Mouse (Mus musculus): Measurements from ENCODE around the gene Adprhl1. TPM values are rescaled to one million over a fixed set of nuclear protein-coding genes. Genes with fewer than 3 reads are reported as not detected.

Gene Adprhl1
- polyA plus RNA-seq, 1 experiment, result 0.11 TPM

- Histone ChIP-seq H3K4me3 (replicated peaks) (no peak overlapping the region), H3K4me1 (peaks cover 14% of the 10 kb centered on the region), H3K9me3 (no peaks in the 10 kb centered on the region), H3K36me3 (replicated peaks; ENCODE audit: low read length) (no peaks in the 10 kb centered on the region), H3K27me3 (replicated peaks) (peaks cover 72% of the 10 kb centered on the region)
- TF ChIP-seq FLI1 (IDR thresholded peaks at IDR 0.05; ENCODE audit: low read length), result no peak
- no peak for TF ChIP-seq GATA1 (IDR thresholded peaks at IDR 0.05; ENCODE audit: borderline replicate concordance, low read length)
These were observed 19.2 kb downstream of the Adprhl1 start for GRCm38 (mm10) chr8:13234803-13235202.

GRCm38 (mm10) chr8:13230471-13230870 lies 23.5 kb downstream of the Adprhl1 start:
- TF ChIP-seq GATA1 (IDR thresholded peaks at IDR 0.05; ENCODE audit: borderline replicate concordance, low read length) (no peak), FLI1 (IDR thresholded peaks at IDR 0.05; ENCODE audit: low read length) (no peak)
- H3K36me3 ChIP-seq (replicated peaks; ENCODE audit: low read length), result no peaks in the 10 kb centered on the region
- no peaks in the 10 kb centered on the region for H3K9me3 ChIP-seq
- H3K27me3 ChIP-seq (replicated peaks), result peaks cover 91% of the 10 kb centered on the region
- H3K4me3 ChIP-seq (replicated peaks), result no peak overlapping the region
- H3K4me1 ChIP-seq, result peaks cover 29% of the 10 kb centered on the region

GRCm38 (mm10) chr8:13229802-13230201 lies 24.2 kb downstream of the Adprhl1 start:
- H3K36me3 ChIP-seq (replicated peaks; ENCODE audit: low read length), result no peaks in the 10 kb centered on the region
- no peaks in the 10 kb centered on the region for H3K9me3 ChIP-seq
- peaks cover 91% of the 10 kb centered on the region for H3K27me3 ChIP-seq (replicated peaks)
- TF ChIP-seq FLI1 (IDR thresholded peaks at IDR 0.05; ENCODE audit: low read length), result no peak
- no peak for TF ChIP-seq GATA1 (IDR thresholded peaks at IDR 0.05; ENCODE audit: borderline replicate concordance, low read length)
- H3K4me1 ChIP-seq, result peaks cover 29% of the 10 kb centered on the region
- H3K4me3 ChIP-seq (replicated peaks), result no peak overlapping the region

- no peaks in the 10 kb centered on the region for H3K36me3 ChIP-seq (replicated peaks; ENCODE audit: low read length)
- H3K27me3 ChIP-seq (replicated peaks), result peaks cover 92% of the 10 kb centered on the region
- no peak overlapping the region for H3K4me3 ChIP-seq (replicated peaks)
- TF ChIP-seq FLI1 (IDR thresholded peaks at IDR 0.05; ENCODE audit: low read length) (no peak), GATA1 (IDR thresholded peaks at IDR 0.05; ENCODE audit: borderline replicate concordance, low read length) (no peak)
- peaks cover 30% of the 10 kb centered on the region for H3K4me1 ChIP-seq
- no peaks in the 10 kb centered on the region for H3K9me3 ChIP-seq
These were observed 24.9 kb downstream of the Adprhl1 start for GRCm38 (mm10) chr8:13228923-13229610.

GRCm38 (mm10) chr8:13227184-13227583 lies 26.8 kb downstream of the Adprhl1 start:
- TF ChIP-seq FLI1 (IDR thresholded peaks at IDR 0.05; ENCODE audit: low read length), result no peak
- no peak for TF ChIP-seq GATA1 (IDR thresholded peaks at IDR 0.05; ENCODE audit: borderline replicate concordance, low read length)
- Histone ChIP-seq H3K27me3 (replicated peaks) (peaks cover 96% of the 10 kb centered on the region), H3K36me3 (replicated peaks; ENCODE audit: low read length) (no peaks in the 10 kb centered on the region), H3K4me3 (replicated peaks) (no peak overlapping the region), H3K4me1 (peaks cover 35% of the 10 kb centered on the region), H3K9me3 (no peaks in the 10 kb centered on the region)

GRCm38 (mm10) chr8:13226288-13226687 lies 27.7 kb downstream of the Adprhl1 start:
- Histone ChIP-seq H3K4me1 (peaks cover 33% of the 10 kb centered on the region), H3K9me3 (no peaks in the 10 kb centered on the region), H3K4me3 (replicated peaks) (no peak overlapping the region), H3K36me3 (replicated peaks; ENCODE audit: low read length) (no peaks in the 10 kb centered on the region), H3K27me3 (replicated peaks) (peaks cover 98% of the 10 kb centered on the region)
- no peak for TF ChIP-seq GATA1 (IDR thresholded peaks at IDR 0.05; ENCODE audit: borderline replicate concordance, low read length)
- no peak for TF ChIP-seq FLI1 (IDR thresholded peaks at IDR 0.05; ENCODE audit: low read length)

GRCm38 (mm10) chr8:13224426-13224825 lies 29.5 kb downstream of the Adprhl1 start:
- Histone ChIP-seq H3K4me1 (peaks cover 36% of the 10 kb centered on the region), H3K4me3 (replicated peaks) (no peak overlapping the region), H3K36me3 (replicated peaks; ENCODE audit: low read length) (no peaks in the 10 kb centered on the region), H3K9me3 (no peaks in the 10 kb centered on the region), H3K27me3 (replicated peaks) (peaks cover 92% of the 10 kb centered on the region)
- TF ChIP-seq GATA1 (IDR thresholded peaks at IDR 0.05; ENCODE audit: borderline replicate concordance, low read length) (no peak), FLI1 (IDR thresholded peaks at IDR 0.05; ENCODE audit: low read length) (no peak)

GRCm38 (mm10) chr8:13218441-13218840 lies 35.5 kb downstream of the Adprhl1 start:
- Histone ChIP-seq H3K4me3 (replicated peaks) (no peak overlapping the region), H3K36me3 (replicated peaks; ENCODE audit: low read length) (no peaks in the 10 kb centered on the region), H3K27me3 (replicated peaks) (peaks cover 46% of the 10 kb centered on the region), H3K4me1 (peaks cover 50% of the 10 kb centered on the region), H3K9me3 (no peaks in the 10 kb centered on the region)
- no peak for TF ChIP-seq FLI1 (IDR thresholded peaks at IDR 0.05; ENCODE audit: low read length)
- TF ChIP-seq GATA1 (IDR thresholded peaks at IDR 0.05; ENCODE audit: borderline replicate concordance, low read length), result no peak

- TF ChIP-seq GATA1 (IDR thresholded peaks at IDR 0.05; ENCODE audit: borderline replicate concordance, low read length) (no peak), FLI1 (IDR thresholded peaks at IDR 0.05; ENCODE audit: low read length) (no peak)
- Histone ChIP-seq H3K4me3 (replicated peaks) (no peak overlapping the region), H3K27me3 (replicated peaks) (peaks cover 42% of the 10 kb centered on the region), H3K4me1 (peaks cover 50% of the 10 kb centered on the region), H3K9me3 (no peaks in the 10 kb centered on the region), H3K36me3 (replicated peaks; ENCODE audit: low read length) (no peaks in the 10 kb centered on the region)
These were observed 36.0 kb downstream of the Adprhl1 start for GRCm38 (mm10) chr8:13217986-13218385.

GRCm38 (mm10) chr8:13217093-13217492 lies 36.9 kb downstream of the Adprhl1 start:
- no peak overlapping the region for H3K4me3 ChIP-seq (replicated peaks)
- H3K27me3 ChIP-seq (replicated peaks), result peaks cover 33% of the 10 kb centered on the region
- TF ChIP-seq GATA1 (IDR thresholded peaks at IDR 0.05; ENCODE audit: borderline replicate concordance, low read length) (no peak), FLI1 (IDR thresholded peaks at IDR 0.05; ENCODE audit: low read length) (no peak)
- no peaks in the 10 kb centered on the region for H3K36me3 ChIP-seq (replicated peaks; ENCODE audit: low read length)
- no peaks in the 10 kb centered on the region for H3K9me3 ChIP-seq
- peaks cover 57% of the 10 kb centered on the region for H3K4me1 ChIP-seq

All from megakaryocyte, embryonic 14.5 days (primary cell).